Mouse (Mus musculus) hindbrain, embryonic 14.5 days (tissue): ENCODE results near the gene Pkd2. TPM values are rescaled to one million over a fixed set of nuclear protein-coding genes. Genes with fewer than 3 reads are reported as not detected.
A peak's percentile ranks its signal among the peaks of the same experiment; 100 is the strongest.

Experiments used
- ATAC-seq: fragments of 200-750 bp; cut with Nextera tagmentation; 2 replicates; pipeline ENCODE4 v1.8.0; 2017; ENCODE audit warnings: moderate number of reproducible peaks, mild to moderate bottlenecking, moderate TSS enrichment, moderate library complexity; ENCODE audit not compliant: low FRiP score
- DNase-seq: peaks from one replicate; pipeline ENCODE4 v3.0.0-alpha.2; 2015; ENCODE audit warnings: low spot score
- H3K27ac ChIP-seq: fragments of 300-500 bp; sonication (generic); 2 replicates; pipeline ENCODE4 v1.5.1; 2014; ENCODE audit warnings: mild to moderate bottlenecking, moderate library complexity
- H3K27me3 ChIP-seq: fragments of 300-500 bp; sonication (generic); 2 replicates; pipeline ENCODE4 v1.6.1; 2014; ENCODE audit warnings: mild to moderate bottlenecking, low read length, mixed read lengths; ENCODE audit not compliant: control insufficient read depth, insufficient read depth
- H3K36me3 ChIP-seq: fragments of 300-500 bp; sonication (generic); replicated peaks from 2 replicates; pipeline ENCODE4 v1.6.1; 2014; ENCODE audit not compliant: control insufficient read depth, insufficient read depth
- H3K4me1 ChIP-seq: fragments of 300-500 bp; sonication (generic); replicated peaks from 2 replicates; pipeline ENCODE4 v1.6.1; 2014; ENCODE audit warnings: antibody characterized with exemption, low read length, mixed read lengths; ENCODE audit not compliant: control insufficient read depth, insufficient read depth
- H3K4me2 ChIP-seq: fragments of 300-500 bp; sonication (generic); replicated peaks from 2 replicates; pipeline ENCODE4 v1.6.1; 2014; ENCODE audit warnings: mild to moderate bottlenecking, moderate library complexity
- H3K4me3 ChIP-seq: fragments of 300-500 bp; sonication (generic); replicated peaks from 2 replicates; pipeline ENCODE4 v1.5.1; 2014; ENCODE audit warnings: mild to moderate bottlenecking, low read length
- H3K9ac ChIP-seq: fragments of 300-500 bp; sonication (generic); 2 replicates; pipeline ENCODE4 v1.6.1; 2014
- H3K9me3 ChIP-seq: fragments of 300-500 bp; sonication (generic); 2 replicates; pipeline ENCODE4 v1.6.1; 2016; ENCODE audit warnings: low read length; ENCODE audit not compliant: control insufficient read depth
- WGBS: fragments of 180-500 bp; shearing (Covaris S2); extraction: QIAGEN DNeasy Blood & Tissue Kit; methylation state at CpG from one replicate; pipeline ENCODE4 v1.1.7; 2014; 5-methylcytosine and 5-hydroxymethylcytosine counted together
- polyA plus RNA-seq: library from polyadenylated mRNA; unstranded; fragments of >200 nt; fragmentation: Nextera tagmentation; extraction: Ambion mirVana; gene quantifications from 2 replicates; pipeline ENCODE4 v1.2.1, GENCODE M21; 2014

Pkd2 gene
- 12.0 TPM in 2 replicates for polyA plus RNA-seq

DNA sequence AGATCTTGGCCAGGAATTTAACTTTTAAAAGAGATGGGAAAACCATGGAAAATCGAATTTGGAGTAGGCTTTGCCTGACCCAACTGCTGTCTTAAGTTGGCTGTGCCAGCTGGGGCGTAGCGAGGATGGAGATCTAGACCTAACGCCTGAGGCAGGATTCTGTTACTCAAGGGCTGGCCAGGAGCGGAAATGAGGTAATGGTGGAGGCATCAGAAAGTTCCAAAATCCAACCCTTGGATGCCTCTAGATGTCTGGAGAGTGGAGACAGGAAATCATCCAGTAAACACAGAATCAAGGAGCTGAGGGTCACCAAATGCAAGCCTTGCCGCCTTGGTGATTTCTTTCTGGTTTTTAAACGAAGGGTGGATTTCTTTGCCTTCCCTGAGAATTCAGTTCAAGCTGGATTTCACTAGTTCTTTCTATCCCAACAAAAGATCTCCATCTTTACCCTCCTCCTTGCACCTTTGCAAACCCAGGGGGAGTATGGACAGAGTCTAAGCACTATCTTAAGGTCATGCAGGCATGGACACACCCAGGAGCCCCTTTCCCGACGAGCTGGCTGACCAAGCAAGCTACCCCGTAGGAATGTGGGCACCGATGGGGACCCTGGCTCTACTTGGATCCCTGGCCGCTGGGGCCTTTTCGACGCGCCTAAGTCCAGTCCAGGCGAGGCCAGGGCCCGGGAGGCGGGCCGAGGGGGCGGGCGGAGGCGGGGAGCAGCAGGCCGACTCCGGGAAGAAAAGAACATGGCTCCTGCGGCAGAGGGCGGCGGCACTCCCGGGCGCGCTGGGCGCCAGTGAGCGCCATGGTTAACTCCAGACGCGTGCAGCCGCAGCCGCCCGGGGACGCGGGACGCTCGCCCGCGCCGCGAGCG lies at the start of gene Pkd2:
Gene Pkd2, plus strand, starts transcription at position 619 of the 874 bp plus-strand sequence.
- DNase-seq (peak; percentile 69), ATAC-seq (peak; percentile 87)
- peaks cover 10% of the 10 kb centered on the region; the same call in 1 of the 2 replicates for H3K4me1 ChIP-seq
- 0 out of 2 replicates have a peak, but pooled peaks cover 3% of the 10 kb centered on the region for H3K36me3 ChIP-seq
- H3K4me3 ChIP-seq, result peak within 1 kb of the TSS; percentile 82
- no peaks in the 10 kb centered on the region for H3K27me3 ChIP-seq
- 12% methylated on average over 41 of the region's 46 CpGs for WGBS
- H3K9ac ChIP-seq, result peak within 1 kb of the TSS; percentile 98
- peak within 1 kb of the TSS; percentile 95 for H3K27ac ChIP-seq
- peak within 1 kb of the TSS; percentile 84 for H3K4me2 ChIP-seq
- peaks cover 6% of the 10 kb centered on the region; the same call in 1 of the 2 replicates for H3K9me3 ChIP-seq

- Histone ChIP-seq H3K9ac (no peak overlapping the region), H3K4me3 (no peak overlapping the region), H3K36me3 (no peaks in the 10 kb centered on the region), H3K4me2 (no peak overlapping the region), H3K27ac (no peak overlapping the region), H3K27me3 (no peaks in the 10 kb centered on the region), H3K4me1 (no peaks in the 10 kb centered on the region), H3K9me3 (no peaks in the 10 kb centered on the region)
- WGBS, result 74% methylated on average over 2 of the region's 2 CpGs
- DNase-seq (no peak), ATAC-seq (no peak)
These were observed 43.3 kb upstream of the Pkd2 start for GRCm38 (mm10) chr5:104415999-104416398.

- ATAC-seq (no peak), DNase-seq (no peak)
- 79% methylated on average over 3 of the region's 3 CpGs for WGBS
- Histone ChIP-seq H3K4me1 (no peaks in the 10 kb centered on the region), H3K9ac (no peak overlapping the region), H3K36me3 (no peaks in the 10 kb centered on the region), H3K9me3 (no peaks in the 10 kb centered on the region), H3K4me2 (no peak overlapping the region), H3K4me3 (no peak overlapping the region), H3K27ac (no peak overlapping the region), H3K27me3 (no peaks in the 10 kb centered on the region)
These were observed 42.2 kb upstream of the Pkd2 start for GRCm38 (mm10) chr5:104417028-104417427.

DNA sequence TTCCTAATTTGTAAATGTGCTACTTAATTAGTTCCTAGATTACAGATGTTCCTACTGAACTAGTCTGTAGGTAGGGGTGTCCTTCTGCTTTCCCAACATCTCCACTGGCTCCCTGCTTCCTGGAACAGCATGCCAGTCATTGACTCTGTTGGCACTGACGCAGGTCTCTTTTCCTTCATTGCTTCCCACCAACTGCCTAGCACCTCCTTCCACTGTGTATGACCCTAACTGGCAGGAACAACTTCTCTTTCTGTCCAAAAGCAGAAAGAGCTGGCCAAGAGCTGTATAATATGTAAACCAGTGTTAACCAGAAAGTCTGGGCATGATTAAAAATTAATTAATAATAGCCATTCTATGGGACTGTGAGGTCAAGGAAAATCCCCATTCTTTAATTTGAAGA lies 41.5 kb upstream of the Pkd2 start:
- Histone ChIP-seq H3K9me3 (no peaks in the 10 kb centered on the region), H3K27ac (no peak overlapping the region), H3K36me3 (no peaks in the 10 kb centered on the region), H3K27me3 (no peaks in the 10 kb centered on the region), H3K4me1 (no peaks in the 10 kb centered on the region), H3K9ac (no peak overlapping the region), H3K4me2 (no peak overlapping the region), H3K4me3 (no peak overlapping the region)
- DNase-seq (no peak), ATAC-seq (no peak)
- WGBS, result 91% methylated on average over 1 of the region's 1 CpGs

DNA sequence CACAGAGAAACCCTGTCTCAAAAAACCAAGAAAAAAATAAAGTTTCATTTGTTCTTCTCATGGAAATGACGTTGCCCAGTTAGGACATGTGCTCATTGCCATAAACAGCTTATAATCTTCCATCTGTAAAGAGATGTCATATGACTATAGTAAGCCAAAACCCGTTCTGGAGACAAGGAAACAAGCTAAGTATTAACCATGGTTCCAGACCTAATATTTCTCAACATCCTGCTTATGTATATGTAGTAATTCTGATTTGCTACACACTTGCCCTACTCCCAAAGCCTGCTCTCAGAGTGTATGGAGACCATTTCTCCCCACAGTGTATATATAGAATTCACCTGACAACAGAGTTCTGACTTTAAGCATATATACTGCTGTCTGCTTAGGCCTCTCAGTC lies 37.2 kb upstream of the Pkd2 start:
- Histone ChIP-seq H3K36me3 (no peaks in the 10 kb centered on the region), H3K4me3 (no peak overlapping the region), H3K4me1 (no peaks in the 10 kb centered on the region), H3K27ac (no peak overlapping the region), H3K27me3 (no peaks in the 10 kb centered on the region), H3K4me2 (no peak overlapping the region), H3K9me3 (no peaks in the 10 kb centered on the region), H3K9ac (no peak overlapping the region)
- ATAC-seq (no peak), DNase-seq (no peak)
- 74% methylated on average over 2 of the region's 2 CpGs for WGBS

DNA sequence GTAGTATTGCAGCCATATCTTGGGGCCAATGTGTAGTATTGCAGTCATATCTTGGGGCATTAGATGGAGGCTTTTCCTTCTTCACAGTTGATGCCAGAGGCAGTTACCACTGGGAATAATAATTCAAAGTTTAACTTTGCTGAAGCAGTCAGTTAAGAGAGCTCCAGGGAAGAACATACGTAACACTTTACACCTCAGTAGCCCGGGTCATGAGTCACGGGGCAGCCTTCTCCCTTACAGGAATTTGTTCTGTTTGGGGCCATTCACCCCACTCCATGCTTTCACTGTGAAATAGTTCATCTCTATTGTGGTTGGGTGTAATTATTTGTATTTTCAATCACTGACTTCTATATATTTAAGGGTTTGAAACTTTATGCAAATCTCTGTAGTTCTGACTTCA lies 35.4 kb upstream of the Pkd2 start:
- 98% methylated on average over 3 of the region's 3 CpGs for WGBS
- no peaks in the 10 kb centered on the region for H3K9me3 ChIP-seq
- H3K4me2 ChIP-seq, result no peak overlapping the region
- H3K9ac ChIP-seq, result no peak overlapping the region
- ATAC-seq, result no peak
- no peaks in the 10 kb centered on the region for H3K27me3 ChIP-seq
- no peak overlapping the region for H3K4me3 ChIP-seq
- no peaks in the 10 kb centered on the region for H3K4me1 ChIP-seq
- no peak overlapping the region for H3K27ac ChIP-seq
- no peak for DNase-seq
- H3K36me3 ChIP-seq, result no peaks in the 10 kb centered on the region

DNA sequence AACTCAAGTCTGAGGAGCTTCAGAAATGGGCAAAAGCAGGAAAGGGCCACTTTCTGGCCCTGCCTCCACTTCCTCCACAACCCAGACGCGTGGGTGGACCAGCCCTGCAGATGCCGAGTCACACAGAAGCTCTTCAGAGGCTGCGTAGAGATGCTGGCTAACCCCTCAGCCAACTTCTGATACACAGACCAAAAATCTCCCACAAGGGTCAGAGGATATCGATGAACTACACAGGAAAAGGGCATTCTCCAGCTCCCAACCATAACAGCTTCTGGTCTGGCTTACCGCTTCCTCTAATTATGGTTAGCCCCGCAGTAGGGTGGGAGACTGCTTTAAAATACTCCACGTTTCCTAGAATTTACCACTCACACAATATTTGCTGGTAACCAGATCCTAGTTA lies 33.3 kb upstream of the Pkd2 start:
- Histone ChIP-seq H3K4me3 (no peak overlapping the region), H3K27ac (no peak overlapping the region), H3K9ac (no peak overlapping the region), H3K36me3 (no peaks in the 10 kb centered on the region), H3K9me3 (no peaks in the 10 kb centered on the region), H3K27me3 (no peaks in the 10 kb centered on the region), H3K4me1 (no peaks in the 10 kb centered on the region), H3K4me2 (no peak overlapping the region)
- no peak for DNase-seq
- WGBS, result 90% methylated on average over 8 of the region's 8 CpGs
- no peak for ATAC-seq

DNA sequence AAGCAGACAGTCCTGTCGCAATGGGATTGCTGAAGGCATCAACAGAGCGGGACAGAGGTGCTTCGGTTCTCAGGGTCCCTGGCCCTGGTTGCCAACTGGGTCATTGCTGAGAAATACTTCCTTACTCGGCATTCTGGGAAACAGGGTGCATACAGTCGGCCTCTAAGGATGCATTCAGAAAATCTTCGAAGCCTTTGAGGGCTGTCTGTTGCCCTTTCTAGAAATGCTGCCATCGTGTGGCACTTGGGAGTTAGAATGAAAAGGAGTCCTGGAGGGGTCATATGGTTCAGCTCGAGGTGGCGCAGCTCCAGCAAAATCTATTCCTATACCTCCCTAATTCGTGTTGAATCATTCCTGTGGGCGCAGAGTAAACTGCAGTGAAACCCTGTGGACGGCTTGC lies 26.4 kb upstream of the Pkd2 start:
- no peak overlapping the region for H3K4me3 ChIP-seq
- H3K36me3 ChIP-seq, result no peaks in the 10 kb centered on the region
- DNase-seq (no peak), ATAC-seq (no peak)
- 47% methylated on average over 12 of the region's 12 CpGs for WGBS
- no peak overlapping the region for H3K9ac ChIP-seq
- H3K9me3 ChIP-seq, result no peaks in the 10 kb centered on the region
- H3K4me2 ChIP-seq, result no peak overlapping the region
- H3K27ac ChIP-seq, result no peak overlapping the region
- no peaks in the 10 kb centered on the region for H3K4me1 ChIP-seq
- H3K27me3 ChIP-seq, result no peaks in the 10 kb centered on the region

DNA sequence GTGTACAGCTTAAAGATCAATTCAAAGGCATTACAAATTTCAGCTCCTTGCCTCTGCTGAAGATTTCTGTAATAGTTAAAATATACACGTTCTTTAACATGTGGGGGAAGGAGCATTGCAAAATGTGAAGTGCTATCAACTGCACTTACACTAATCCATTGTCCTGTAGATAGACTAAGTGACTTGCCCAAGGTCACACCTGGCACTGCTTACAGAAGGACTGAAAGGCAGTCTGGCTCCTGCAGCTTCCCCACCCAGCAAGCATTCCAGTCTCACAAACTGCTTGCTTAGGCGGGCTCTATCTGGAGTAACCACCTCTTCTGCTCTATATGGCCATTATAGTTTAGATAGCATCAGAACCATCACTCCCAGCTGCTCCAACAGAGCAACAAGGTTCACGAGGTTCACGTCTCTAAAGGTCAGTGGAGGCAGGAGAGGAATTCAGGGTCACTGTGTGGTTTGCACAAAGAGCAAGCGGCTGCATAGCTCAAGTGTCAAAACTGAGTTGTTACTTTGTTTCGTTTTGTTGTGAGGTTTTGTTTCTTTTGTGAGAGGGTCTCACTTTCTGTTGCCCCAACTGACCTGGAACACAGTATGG lies 25.2 kb upstream of the Pkd2 start:
- no peaks in the 10 kb centered on the region for H3K36me3 ChIP-seq
- WGBS, result 45% methylated on average over 6 of the region's 6 CpGs

More for the DNA sequence above, 25.2 kb upstream of the Pkd2 start:
- Histone ChIP-seq H3K9ac (no peak overlapping the region), H3K4me3 (no peak overlapping the region), H3K4me1 (no peaks in the 10 kb centered on the region), H3K9me3 (no peaks in the 10 kb centered on the region), H3K4me2 (no peak overlapping the region), H3K27me3 (no peaks in the 10 kb centered on the region), H3K27ac (no peak overlapping the region)
- ATAC-seq, result no peak
- DNase-seq, result no peak
